Mouse (Mus musculus) c-Kit-positive CD71-negative TER-119-negative erythroid progenitor cells, embryonic 14.5 days (primary cell): Measurements from ENCODE around the gene 2310057M21Rik.

Source experiments
- DNase-seq: peaks from one replicate; pipeline ENCODE4 v3.0.0-alpha.2; 2013; ENCODE audit warnings: low read depth

Gene 2310057M21Rik

DNA sequence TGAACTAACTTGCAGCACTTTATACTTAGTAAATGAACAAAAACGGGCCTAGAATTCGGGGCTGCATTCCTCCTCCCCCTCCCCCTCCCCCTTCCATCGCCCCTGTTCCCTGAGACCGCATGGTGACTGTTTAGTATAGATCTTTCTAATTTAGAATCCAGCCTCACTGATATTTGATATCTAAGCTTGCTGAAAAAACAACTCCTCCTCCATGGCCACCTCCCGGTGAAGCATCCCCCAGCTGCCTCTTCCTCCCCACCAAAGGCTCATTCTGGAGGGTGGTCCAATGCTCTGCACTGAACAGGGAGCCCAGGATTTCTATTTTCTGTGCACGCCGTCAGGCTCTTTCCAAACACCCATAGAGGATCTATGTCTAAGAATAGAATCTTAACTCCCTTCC, 44.2 kb downstream of the 2310057M21Rik start:
- DNase-seq, result no peak

DNA sequence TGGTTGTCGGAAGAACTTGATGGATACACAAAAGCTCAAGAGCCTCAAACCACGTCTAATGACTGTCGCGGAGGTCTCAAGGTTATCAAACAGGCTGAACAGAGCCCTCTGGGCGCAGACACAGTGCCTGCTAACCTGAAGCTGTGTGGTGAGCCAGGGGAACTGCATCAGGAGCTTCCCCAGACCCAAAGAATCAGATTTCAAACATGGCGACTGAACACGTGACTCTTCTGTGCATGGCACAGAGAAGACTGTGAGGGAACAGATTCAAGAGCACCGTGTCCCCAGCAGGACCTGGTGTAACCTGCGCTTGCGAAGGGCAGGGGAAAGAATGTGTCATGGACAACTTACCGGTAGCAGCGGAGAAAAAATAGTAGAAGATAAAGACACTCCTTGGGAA, 45.0 kb downstream of the 2310057M21Rik start:
- no peak for DNase-seq

DNA sequence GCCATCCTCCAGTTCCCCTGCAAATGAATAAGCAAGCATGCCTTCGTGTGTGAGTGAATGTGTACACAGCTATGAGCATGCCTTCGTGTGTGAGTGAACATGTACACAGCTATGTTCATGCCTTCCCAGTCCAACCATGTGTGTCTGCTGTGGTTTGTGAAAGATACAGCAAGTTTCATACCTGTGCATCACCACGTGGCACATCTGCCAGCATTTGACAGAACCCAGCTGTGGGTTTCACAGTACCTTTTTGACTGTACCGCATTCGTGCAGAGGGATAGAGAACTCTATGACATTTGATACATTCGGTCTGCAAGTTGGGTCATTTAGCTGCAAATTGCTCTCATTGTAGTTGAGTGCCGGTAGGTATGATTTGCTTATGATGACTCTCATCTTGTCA, 48.1 kb downstream of the 2310057M21Rik start:
- DNase-seq, result no peak

DNA sequence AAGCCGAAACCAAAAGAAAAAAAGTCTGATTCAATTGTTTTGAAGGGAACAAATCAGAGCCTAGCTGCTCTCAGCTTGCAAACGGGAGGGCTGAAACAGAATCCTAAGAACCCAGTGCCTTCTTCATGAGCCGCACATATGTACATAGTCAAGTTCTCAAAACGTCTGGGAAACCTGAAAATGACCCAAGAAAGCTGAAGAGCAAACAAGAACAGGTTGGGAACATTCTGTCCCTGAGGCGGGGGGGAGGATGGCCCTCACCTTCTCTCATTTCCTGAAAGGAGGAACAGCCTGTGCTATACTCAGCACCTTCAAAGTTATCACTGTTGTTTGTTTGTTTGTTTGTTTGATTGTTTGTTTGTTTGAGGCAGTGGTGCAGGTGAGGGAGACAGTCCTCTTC, 55.8 kb downstream of the 2310057M21Rik start:
- DNase-seq, result no peak

DNA sequence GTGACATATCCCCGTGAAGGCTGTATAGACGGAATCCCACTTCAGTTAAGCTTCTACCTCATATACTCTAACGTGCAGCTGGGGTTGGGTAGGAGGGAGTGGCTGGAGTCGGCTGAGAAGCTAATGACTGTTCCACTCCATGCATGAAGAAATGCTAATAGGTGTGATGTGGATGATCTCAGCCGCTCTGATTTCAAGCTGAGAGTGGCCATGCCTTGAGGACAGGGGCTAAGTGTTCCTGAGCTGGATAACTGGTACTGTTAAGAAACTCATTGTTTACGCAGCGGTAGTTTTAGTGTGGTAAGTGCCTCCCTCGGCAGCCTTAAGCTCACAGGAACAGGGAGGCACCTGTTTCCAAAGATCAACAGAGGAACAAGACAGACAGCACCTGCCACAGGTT, 59.2 kb downstream of the 2310057M21Rik start:
- DNase-seq, result no peak

DNA sequence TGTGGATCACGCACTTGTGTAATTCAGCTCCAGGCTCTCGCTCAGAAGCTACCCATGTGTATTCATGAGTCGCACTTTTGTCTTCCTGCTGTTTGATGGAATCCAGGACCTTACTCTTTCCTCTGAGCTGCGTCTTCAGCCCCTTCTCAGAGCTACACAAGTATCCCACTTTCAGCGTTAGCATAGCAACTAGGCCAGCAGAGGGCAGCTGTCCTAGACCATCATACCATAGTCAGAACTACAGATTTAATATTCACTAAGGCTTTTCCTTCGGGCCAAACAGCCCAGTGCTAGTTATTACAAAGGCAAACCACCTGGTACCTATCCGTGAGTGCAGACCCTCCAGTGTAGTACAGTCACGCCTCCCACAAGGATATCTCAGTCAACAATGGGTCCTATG, 65.4 kb downstream of the 2310057M21Rik start:
- no peak for DNase-seq
